Mouse (Mus musculus) T-helper 1 cell (primary cell): ENCODE data around the gene Gpr146.

Source experiments
- in situ Hi-C: fragments of 300-600 bp; cut with MboI, MseI; formaldehyde crosslinking; loops from one replicate; pipeline ENCODE4 v1.15.1; 2025; ENCODE audit warnings: high pct_unique_total_duplicates

Gene Gpr146

GRCm38 (mm10) chr5:139423026-139423865 lies 45.7 kb downstream of the Gpr146 start, which contains the start of gene Gper1:
TSS of gene Gper1 (plus strand) at chr5:139423151.
- in situ Hi-C loops: no loop called here

DNA sequence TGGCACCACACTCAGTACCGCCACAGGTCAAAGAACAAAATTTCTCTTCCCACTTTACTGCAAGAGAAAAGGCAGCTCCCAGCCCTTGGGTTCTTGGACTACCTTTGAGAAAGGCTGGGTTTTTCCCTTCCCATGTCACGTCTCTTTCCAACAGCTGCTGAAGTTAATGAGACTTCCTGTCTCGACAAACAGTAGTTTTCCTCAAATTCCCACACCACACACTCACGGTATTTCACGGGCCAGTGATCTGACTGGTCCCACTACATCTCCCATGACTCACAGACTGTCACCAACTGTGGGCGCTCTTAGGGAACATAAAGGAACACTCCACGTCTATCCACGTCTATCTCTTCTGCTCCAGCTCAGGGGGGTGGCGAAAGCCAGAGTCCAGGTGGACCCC lies 47.7 kb downstream of the Gpr146 start:
- in situ Hi-C loops: loop anchor here (25.0 kb wide), 1 partner anchor 563 kb away; no protein-coding TSS in a partner anchor

DNA sequence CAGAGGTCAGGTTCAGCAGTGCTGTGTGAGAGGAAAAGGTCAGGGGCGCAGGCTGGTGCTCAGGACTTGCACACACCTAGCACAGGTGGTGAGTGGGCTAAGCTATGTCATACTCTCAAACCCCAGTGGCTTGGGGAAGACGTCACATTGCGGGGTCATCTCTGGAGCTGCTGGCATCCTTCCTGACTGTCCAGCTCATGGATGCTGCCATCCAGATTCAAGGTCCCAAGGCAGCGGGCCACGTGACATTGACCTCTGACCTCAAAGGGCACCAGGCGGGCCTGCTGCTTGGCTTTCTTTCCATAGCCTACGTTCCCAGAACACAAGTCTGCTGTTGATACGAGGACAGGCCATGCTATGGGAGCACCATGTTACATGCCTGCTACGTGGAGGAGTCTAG lies 49.5 kb downstream of the Gpr146 start:
- in situ Hi-C loops: loop anchor here (25.0 kb wide), 1 partner anchor 565 kb away; no protein-coding TSS in a partner anchor

GRCm38 (mm10) chr5:139427989-139428388 lies 50.5 kb downstream of the Gpr146 start:
- in situ Hi-C loops: loop anchor here (25.0 kb wide), 1 partner anchor 566 kb away; no protein-coding TSS in a partner anchor

DNA sequence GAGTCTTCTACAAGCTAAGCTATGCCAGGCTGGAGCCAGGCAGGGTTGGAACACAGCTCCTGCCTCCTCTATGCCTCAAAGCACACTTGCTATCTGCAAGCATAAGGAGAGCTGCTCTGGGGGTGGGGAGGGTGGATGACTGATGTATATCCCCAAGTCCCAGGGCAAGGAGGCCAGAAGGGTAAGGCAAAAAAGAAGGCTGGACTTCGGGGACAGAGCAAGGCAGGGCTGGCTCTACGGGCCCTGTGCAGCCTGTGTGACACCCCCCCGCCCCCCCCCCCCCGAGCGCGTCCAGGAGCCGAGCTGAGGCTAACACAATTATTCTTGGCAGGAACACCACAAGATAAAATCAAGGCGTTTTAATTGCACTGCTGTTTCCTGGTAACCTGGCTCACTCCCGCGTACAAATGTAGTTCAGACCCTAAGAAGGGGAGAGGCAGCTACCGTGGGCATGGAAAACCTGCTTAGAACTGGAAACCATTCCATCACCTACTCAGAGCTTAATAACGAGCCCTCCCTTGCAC lies 52.4 kb downstream of the Gpr146 start:
- in situ Hi-C loops: loop anchor here (25.0 kb wide), 1 partner anchor 568 kb away; no protein-coding TSS in a partner anchor

- in situ Hi-C loops: loop anchor here (25.0 kb wide), 1 partner anchor 570 kb away; no protein-coding TSS in a partner anchor
Measured at GRCm38 (mm10) chr5:139432333-139432732, 54.8 kb downstream of the Gpr146 start.

GRCm38 (mm10) chr5:139432747-139433508 lies 55.4 kb downstream of the Gpr146 start:
- in situ Hi-C loops: loop anchor here (25.0 kb wide), 1 partner anchor 571 kb away; no protein-coding TSS in a partner anchor

DNA sequence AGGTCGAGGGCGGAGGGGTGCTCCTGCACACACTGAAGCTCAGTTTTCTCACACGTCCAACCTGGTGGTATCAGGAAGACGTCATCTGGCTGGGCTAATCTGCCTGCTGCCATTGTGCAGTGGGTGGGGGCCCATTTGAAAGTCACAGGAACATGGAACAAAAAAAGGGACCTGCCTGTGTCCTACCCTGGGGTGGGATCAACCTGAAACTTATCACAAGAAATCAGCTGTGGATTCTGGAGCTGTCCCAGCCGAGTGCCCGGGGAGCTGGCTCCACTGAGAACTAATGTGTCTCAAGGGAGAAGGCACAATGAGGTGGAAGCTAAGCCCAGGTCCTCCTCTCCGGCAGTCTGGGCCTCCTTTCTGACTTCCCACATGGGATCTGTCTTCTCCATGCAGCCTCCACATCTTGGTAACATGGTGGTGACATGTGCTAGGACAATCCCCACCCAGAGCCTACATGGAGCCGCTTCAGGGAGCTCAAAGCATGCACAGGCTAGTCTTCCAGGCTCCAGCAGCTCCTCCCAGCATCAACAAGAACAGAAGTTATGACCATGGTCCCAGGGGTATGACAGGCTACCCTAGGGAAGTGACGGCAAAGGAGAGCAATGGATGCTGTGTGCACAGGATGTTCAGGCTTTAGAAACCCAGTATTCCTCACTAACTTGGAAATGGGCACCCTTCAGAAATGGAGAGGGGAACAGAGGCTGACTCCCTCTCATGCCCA lies 56.5 kb downstream of the Gpr146 start:
- in situ Hi-C loops: loop anchor here (25.0 kb wide), 1 partner anchor 572 kb away; no protein-coding TSS in a partner anchor

GRCm38 (mm10) chr5:139434940-139435339 lies 57.4 kb downstream of the Gpr146 start:
- in situ Hi-C loops: loop anchor here (25.0 kb wide), 1 partner anchor 573 kb away; no protein-coding TSS in a partner anchor

GRCm38 (mm10) chr5:139437769-139438168 lies 60.3 kb downstream of the Gpr146 start:
- in situ Hi-C loops: loop anchor here (25.0 kb wide), 1 partner anchor 575 kb away; no protein-coding TSS in a partner anchor

DNA sequence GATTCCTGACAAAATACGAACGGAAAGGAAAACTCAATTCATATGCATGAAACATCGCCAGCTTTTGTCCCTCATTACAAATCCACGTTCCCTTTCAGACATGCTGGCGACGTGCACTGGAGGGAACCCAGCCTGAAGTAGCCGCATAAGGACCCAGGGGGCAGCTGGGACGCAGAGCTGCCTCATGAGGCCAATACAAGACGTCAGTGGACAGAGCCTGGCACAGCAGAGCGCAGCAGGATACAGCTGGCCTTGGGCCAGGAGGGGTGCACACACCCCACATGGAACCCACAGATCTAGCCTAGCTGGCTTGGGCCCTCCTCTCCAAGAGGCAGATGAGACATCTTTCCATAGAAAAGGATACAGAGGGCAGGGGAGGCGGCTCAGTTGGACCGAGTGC lies 60.9 kb downstream of the Gpr146 start:
- in situ Hi-C loops: loop anchor here (25.0 kb wide), 1 partner anchor 576 kb away; no protein-coding TSS in a partner anchor

DNA sequence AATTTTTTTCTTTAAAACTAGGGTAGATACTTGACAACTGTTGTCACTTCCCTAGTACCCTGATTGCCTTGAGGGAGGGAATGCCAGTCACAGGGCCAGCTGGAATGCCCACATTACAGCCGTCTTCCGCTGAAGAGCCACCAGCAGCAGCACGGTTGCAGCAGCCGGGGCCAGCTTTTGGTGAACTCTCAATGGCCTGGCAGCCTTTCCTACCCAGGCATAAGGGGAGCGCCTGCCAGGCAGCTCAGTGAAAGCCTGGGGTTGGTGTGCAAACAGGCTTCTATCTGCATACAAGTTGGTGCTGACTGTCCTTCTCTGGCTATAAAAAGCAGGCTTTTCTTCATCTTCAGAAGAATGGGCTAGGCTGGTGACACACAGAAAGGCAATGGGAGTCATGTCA lies 63.0 kb downstream of the Gpr146 start:
- in situ Hi-C loops: loop anchor here (25.0 kb wide), 1 partner anchor 578 kb away; no protein-coding TSS in a partner anchor

DNA sequence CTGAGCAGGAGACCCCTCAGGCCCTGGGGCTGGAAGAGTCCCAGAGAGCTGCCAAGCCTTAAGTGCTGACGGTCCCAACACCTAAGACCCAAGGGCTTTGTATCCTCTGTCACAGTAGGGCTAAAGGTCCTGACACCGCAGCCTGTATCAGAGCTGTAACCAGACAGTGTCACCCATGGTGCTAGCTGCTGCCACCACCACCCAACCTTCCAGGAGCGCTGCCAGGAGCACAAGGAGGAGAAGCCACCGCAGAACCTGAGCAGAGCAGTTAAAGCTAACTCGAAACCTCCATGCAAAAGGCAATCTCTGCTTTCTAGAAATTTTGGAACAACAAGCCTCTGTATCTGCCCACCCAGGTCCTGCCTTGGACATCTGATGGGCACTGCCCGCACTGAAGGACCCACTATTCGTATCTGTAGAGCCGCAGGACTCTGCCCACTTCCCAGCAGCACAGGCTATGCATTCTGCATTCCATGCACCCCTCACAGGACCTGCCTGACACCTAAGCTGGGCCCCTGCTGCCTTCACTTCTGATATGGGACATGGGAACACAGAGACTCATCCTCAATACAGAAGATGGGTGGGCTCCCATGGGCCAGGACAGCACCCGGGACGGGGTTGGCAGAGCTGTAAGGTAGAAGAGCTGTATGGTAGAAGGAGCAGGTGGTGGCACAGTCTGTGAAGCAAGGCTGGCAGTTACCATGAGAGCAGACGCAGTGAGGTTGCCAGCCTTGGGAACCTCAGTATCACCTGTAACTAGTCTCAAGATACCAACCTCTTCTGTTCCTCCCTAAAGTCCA lies 63.6 kb downstream of the Gpr146 start:
- in situ Hi-C loops: loop anchor here (25.0 kb wide), 1 partner anchor 579 kb away; no protein-coding TSS in a partner anchor

GRCm38 (mm10) chr5:139441726-139442018 lies 64.2 kb downstream of the Gpr146 start:
- in situ Hi-C loops: loop anchor here (25.0 kb wide), 1 partner anchor 579 kb away; no protein-coding TSS in a partner anchor

GRCm38 (mm10) chr5:139442428-139442827 lies 64.9 kb downstream of the Gpr146 start:
- in situ Hi-C loops: loop anchor here (25.0 kb wide), 1 partner anchor 580 kb away; no protein-coding TSS in a partner anchor

DNA sequence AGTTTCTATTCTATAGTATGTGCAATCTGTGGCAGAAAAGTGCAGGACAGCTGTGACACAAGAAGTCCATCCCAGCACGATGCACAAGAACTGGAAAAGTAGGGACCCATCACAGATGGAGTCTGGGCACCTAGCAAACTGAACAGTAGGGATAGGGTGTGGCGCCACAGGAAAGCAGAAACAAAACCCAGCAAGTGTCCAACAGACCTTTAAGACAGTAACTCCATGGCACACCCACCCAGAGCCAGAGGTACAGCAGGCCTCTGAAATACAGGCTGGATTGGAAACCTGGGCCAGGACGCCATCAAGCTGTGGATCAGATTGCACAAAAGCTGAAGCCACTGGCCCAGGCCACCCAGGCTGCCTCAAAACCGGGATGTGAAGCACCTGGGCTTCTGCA lies 65.5 kb downstream of the Gpr146 start:
- in situ Hi-C loops: loop anchor here (25.0 kb wide), 1 partner anchor 581 kb away; no protein-coding TSS in a partner anchor

GRCm38 (mm10) chr5:139445258-139445657 lies 67.8 kb downstream of the Gpr146 start:
- in situ Hi-C loops: loop anchor here (25.0 kb wide), 1 partner anchor 583 kb away; no protein-coding TSS in a partner anchor
